Mouse (Mus musculus) ES-E14 (cell line): Measurements from ENCODE around the gene Smim11.

ENCODE experiments used
- CHD2 ChIP-seq: IDR thresholded peaks from 2 replicates; pipeline ENCODE4 v1.6.1; 2014; ENCODE audit warnings: mild to moderate bottlenecking, low read depth, low read length, inconsistent platforms
- HCFC1 ChIP-seq: IDR thresholded peaks from 2 replicates; pipeline ENCODE4 v1.6.1; 2012; ENCODE audit warnings: low read length, inconsistent platforms, borderline replicate concordance; ENCODE audit not compliant: insufficient read depth
- MAFK ChIP-seq: IDR thresholded peaks from 2 replicates; pipeline ENCODE4 v1.6.1; 2014; ENCODE audit warnings: mild to moderate bottlenecking, low read depth, low read length, inconsistent platforms; ENCODE audit not compliant: insufficient read depth
- ZC3H11A ChIP-seq: IDR thresholded peaks from 2 replicates; pipeline ENCODE4 v1.6.1; 2012; ENCODE audit warnings: low read depth, mild to moderate bottlenecking, inconsistent platforms, low read length, borderline replicate concordance

DNA sequence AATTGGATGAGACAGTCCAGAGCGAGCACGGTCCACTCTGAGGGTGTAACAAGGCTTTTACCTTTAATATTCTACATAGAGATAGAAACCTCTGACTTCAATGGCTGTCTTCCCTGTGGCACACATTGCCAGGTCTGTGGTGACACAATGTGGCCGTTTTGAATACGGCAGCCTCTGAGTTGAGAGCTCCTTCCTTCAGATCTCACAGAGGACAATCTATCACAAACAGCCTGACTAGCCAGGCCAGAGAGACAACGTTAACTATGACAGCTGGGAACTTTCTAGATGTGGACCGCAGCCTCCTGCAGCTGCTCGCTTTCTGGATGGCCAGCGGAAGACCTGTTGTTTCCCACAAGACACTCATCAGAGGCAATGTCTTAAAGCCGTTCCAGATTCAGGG, 12.3 kb upstream of the Smim11 start:
- peak; percentile 36; the same call in 1 of the 2 replicates for TF ChIP-seq ZC3H11A
- no peak for TF ChIP-seq MAFK
- no peak for TF ChIP-seq CHD2
- TF ChIP-seq HCFC1, result no peak
